Mouse (Mus musculus): ENCODE results near the gene Sema6b. TPM values are rescaled to one million over a fixed set of nuclear protein-coding genes. Genes with fewer than 3 reads are reported as not detected.

Gene Sema6b
- total and polyA plus RNA-seq, 2 experiments from 2014 or later, result 13.2 to 91.6 TPM

DNA sequence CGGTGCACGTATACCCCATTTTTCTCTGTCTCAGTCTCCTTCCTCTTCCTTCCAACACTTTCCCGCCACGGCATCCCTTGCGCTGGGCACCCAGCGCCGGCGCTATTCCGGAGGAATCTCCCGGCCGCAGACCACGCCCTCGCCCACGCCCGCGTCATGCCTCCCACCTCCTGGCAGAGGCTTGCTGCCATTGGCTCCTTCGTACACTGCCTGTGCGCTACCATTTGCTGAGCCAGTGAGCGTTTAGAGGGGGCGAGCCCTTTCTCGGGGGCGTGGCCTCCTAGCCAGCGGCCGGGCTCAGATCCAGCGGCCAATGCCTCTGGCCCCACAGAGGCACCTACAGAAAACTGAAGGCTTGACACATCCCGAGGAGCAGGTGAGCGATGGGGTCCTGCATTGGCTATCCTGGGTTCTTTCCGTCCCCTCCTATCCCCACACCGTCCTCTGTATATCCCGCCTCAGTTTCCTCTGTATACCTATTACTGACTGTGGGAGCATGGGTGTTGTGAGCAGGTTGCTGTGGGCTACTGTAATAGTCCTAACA lies 22.2 kb upstream of the Sema6b start, which contains the start of gene Tnfaip8l1:
Tnfaip8l1 (plus strand) TSS at position 247 of the 544 bp plus-strand sequence.
- Histone ChIP-seq H3K27ac (no peak within 1 kb of the TSS), H3K9me3 (ENCODE audit: low read length) (no peaks in the 10 kb centered on the region), H3K36me3 (ENCODE audit: insufficient read depth, low read length) (no peaks in the 10 kb centered on the region), H3K4me1 (ENCODE audit: insufficient read depth, low read length) (peaks cover 12% of the 10 kb centered on the region), H3K4me2 (ENCODE audit: low read depth, low read length) (peak within 1 kb of the TSS; percentile 73), H3K9ac (replicated peaks; ENCODE audit: low read length) (peak within 1 kb of the TSS; percentile 49), H3K27me3 (ENCODE audit: insufficient read depth, low read length) (no peaks in the 10 kb centered on the region), H3K4me3 (ENCODE audit: low read length) (peak within 1 kb of the TSS; percentile 37)
- ATAC-seq (peak; percentile 95), DNase-seq (ENCODE audit: low spot score) (peak; percentile 96)
- under 1% methylated on average over 30 of the region's 30 CpGs for WGBS
- no peak for TF ChIP-seq CTCF (IDR thresholded peaks at IDR 0.05; ENCODE audit: low read depth)

DNA sequence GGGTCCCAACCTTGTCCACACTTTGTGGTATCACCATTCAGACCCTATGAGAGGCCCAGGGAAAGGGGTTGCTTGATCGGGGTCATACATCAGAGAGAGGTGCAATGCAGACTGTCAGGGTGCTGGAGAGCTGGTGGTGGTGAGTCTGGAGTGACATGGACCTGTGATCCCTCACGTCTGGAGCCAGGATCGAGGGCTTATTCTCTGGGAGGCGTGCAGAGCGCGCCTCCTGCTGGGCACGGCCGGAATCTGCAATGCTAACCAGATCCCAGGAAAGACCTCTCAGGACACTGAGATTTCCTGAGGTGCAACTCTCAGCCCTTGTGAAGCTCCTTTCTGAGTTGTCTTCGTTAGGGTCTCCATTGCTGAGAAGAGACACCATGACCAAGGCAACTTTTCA lies 19.6 kb upstream of the Sema6b start:
- H3K4me3 ChIP-seq (ENCODE audit: low read length), result no peak overlapping the region
- no peak overlapping the region for H3K4me2 ChIP-seq (ENCODE audit: low read depth, low read length)
- peaks cover 8% of the 10 kb centered on the region for H3K4me1 ChIP-seq (ENCODE audit: insufficient read depth, low read length)
- no peaks in the 10 kb centered on the region for H3K9me3 ChIP-seq (ENCODE audit: low read length)
- 2% methylated on average over 9 of the region's 9 CpGs for WGBS
- peak; percentile 87 for TF ChIP-seq CTCF (IDR thresholded peaks at IDR 0.05; ENCODE audit: low read depth)
- no peaks in the 10 kb centered on the region for H3K27me3 ChIP-seq (ENCODE audit: insufficient read depth, low read length)
- H3K9ac ChIP-seq (replicated peaks; ENCODE audit: low read length), result no peak overlapping the region
- ATAC-seq (no peak), DNase-seq (ENCODE audit: low spot score) (peak; percentile 73)
- H3K27ac ChIP-seq, result no peak overlapping the region
- no peaks in the 10 kb centered on the region for H3K36me3 ChIP-seq (ENCODE audit: insufficient read depth, low read length)

DNA sequence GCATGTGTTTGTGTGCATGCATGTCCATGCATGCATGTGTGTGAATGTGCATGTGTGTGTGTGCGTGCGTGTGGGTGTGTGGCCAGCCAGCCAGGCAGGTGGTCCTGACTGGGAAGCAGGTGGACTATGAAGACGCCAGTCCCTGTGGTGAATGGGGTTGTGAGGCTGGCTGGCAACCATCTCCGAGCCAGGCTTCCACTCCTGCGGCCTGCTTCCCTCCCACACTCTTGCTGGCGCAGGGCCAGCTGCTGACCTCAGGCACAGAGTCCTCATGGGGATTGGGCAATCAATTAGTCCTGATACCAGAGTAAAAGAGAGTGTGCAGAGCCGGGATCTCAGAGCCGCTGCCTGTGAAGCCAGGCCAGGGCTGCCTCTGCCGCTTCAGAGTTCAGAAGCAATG lies 13.5 kb upstream of the Sema6b start:
- Histone ChIP-seq H3K36me3 (ENCODE audit: insufficient read depth, low read length) (no peaks in the 10 kb centered on the region), H3K27me3 (ENCODE audit: insufficient read depth, low read length) (no peaks in the 10 kb centered on the region), H3K9me3 (ENCODE audit: low read length) (no peaks in the 10 kb centered on the region), H3K27ac (no peak overlapping the region), H3K9ac (replicated peaks; ENCODE audit: low read length) (no peak overlapping the region), H3K4me1 (ENCODE audit: insufficient read depth, low read length) (peaks cover 7% of the 10 kb centered on the region; the same call in 1 of the 2 replicates), H3K4me3 (ENCODE audit: low read length) (no peak overlapping the region), H3K4me2 (ENCODE audit: low read depth, low read length) (no peak overlapping the region)
- ATAC-seq, result peak; percentile 49
- peak; percentile 80 for DNase-seq (ENCODE audit: low spot score)
- TF ChIP-seq CTCF (IDR thresholded peaks at IDR 0.05; ENCODE audit: low read depth), result no peak
- WGBS, result 22% methylated on average over 9 of the region's 9 CpGs

DNA sequence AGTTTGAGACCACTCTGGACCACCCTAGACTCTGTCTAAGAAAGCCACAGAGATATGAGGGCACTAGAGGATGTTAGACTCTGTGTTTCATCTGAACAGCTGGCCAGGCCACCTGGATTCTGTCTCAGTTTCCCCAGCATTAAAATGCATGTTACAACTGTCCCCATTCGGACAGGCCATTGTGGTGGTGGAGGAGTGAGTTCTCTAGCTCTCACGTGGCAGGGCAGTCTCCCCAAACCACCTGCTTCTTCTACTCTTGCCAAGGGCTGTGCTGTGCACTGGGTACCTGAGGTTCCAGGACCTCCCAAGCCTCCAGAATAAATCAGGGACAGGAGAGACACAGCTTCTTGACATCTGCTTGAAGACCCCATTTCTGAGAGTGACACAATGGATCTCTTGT lies 9.8 kb upstream of the Sema6b start:
- no peak for TF ChIP-seq CTCF (IDR thresholded peaks at IDR 0.05; ENCODE audit: low read depth)
- Histone ChIP-seq H3K4me3 (ENCODE audit: low read length) (no peak overlapping the region), H3K4me2 (ENCODE audit: low read depth, low read length) (no peak overlapping the region), H3K27ac (no peak overlapping the region), H3K36me3 (ENCODE audit: insufficient read depth, low read length) (no peaks in the 10 kb centered on the region), H3K27me3 (ENCODE audit: insufficient read depth, low read length) (no peaks in the 10 kb centered on the region), H3K9ac (replicated peaks; ENCODE audit: low read length) (no peak overlapping the region), H3K4me1 (ENCODE audit: insufficient read depth, low read length) (peaks cover 7% of the 10 kb centered on the region; the same call in 1 of the 2 replicates), H3K9me3 (ENCODE audit: low read length) (no peaks in the 10 kb centered on the region)
- 59% methylated on average over 2 of the region's 2 CpGs for WGBS
- DNase-seq (ENCODE audit: low spot score) (no peak), ATAC-seq (no peak)

DNA sequence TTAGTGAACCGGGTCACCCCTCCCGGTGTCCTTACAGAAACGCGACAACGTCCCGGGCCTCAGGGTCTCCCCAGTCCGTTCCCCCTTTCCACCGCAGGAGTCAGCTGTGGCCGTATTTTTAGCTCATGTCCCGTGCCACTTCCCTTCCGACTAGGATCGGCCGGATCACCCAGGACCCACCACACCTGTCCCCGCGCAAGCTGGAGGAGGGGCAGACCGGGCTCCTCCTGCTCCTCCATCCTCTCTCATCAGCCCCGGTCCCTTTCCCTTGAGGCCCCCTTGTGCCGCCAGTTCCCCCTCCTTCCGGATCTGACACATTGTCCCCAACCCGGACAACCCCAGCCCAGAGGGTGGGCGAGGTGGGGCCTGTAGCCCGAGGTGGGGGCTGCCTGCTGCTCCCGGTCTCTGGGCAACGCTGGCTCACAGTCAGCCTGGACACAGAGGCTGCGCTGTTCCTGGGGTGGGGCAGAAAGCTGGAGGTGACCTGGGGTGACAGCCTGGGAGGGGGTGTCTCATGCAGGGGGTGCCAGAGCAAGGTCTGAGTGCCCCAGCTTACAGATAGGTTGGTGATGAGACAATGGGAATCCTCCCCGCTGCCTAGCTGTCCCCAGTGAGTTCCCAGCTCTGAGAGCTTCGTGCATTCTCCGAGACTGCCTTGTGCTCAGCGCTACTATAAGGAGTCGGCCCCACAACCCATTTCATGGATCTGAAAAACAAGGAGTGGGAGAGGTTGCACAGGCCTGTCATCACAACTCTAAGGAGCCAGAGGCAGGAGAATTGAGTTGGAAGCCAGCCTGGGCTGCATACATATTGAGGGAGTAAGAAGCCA lies 8.9 kb upstream of the Sema6b start:
- no peaks in the 10 kb centered on the region for H3K36me3 ChIP-seq (ENCODE audit: insufficient read depth, low read length)
- peaks cover 7% of the 10 kb centered on the region; the same call in 1 of the 2 replicates for H3K4me1 ChIP-seq (ENCODE audit: insufficient read depth, low read length)
- DNase-seq (ENCODE audit: low spot score), result peak; percentile 48
- H3K9ac ChIP-seq (replicated peaks; ENCODE audit: low read length), result peak overlapping the region; percentile 53
- under 1% methylated on average over 28 of the region's 30 CpGs for WGBS
- H3K4me2 ChIP-seq (ENCODE audit: low read depth, low read length), result peak overlapping the region; percentile 73
- no peaks in the 10 kb centered on the region for H3K9me3 ChIP-seq (ENCODE audit: low read length)
- ATAC-seq, result peak; percentile 52; the same call in 1 of the 2 replicates
- peak overlapping the region; percentile 37 for H3K4me3 ChIP-seq (ENCODE audit: low read length)
- no peak for TF ChIP-seq CTCF (IDR thresholded peaks at IDR 0.05; ENCODE audit: low read depth)
- no peaks in the 10 kb centered on the region for H3K27me3 ChIP-seq (ENCODE audit: insufficient read depth, low read length)
- no peak overlapping the region for H3K27ac ChIP-seq

DNA sequence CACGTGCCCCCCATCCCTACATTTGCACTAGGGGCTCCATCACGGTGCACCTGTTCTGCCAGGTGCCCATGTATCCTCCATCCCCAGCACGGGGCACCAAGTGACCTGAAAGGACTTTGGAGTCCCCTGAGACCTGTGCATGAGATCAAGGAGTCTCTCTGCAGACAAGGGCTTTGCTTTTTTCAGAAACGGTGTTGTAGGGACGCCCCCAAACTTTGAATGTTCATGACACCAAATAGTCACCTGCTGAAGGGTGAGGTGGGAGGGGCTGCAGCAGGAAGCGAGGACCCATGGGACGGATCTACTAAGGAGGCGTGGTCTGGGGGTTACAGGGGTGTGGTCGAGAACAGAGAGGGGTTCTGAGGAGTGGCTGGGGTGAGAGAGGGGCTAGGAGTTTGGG lies 8.1 kb upstream of the Sema6b start:
- H3K27me3 ChIP-seq (ENCODE audit: insufficient read depth, low read length), result no peaks in the 10 kb centered on the region
- no peaks in the 10 kb centered on the region for H3K36me3 ChIP-seq (ENCODE audit: insufficient read depth, low read length)
- peaks cover 7% of the 10 kb centered on the region; the same call in 1 of the 2 replicates for H3K4me1 ChIP-seq (ENCODE audit: insufficient read depth, low read length)
- ATAC-seq, result no peak
- WGBS, result 18% methylated on average over 9 of the region's 9 CpGs
- DNase-seq (ENCODE audit: low spot score), result no peak
- no peak overlapping the region; the same call in 1 of the 2 replicates for H3K4me3 ChIP-seq (ENCODE audit: low read length)
- no peak overlapping the region for H3K27ac ChIP-seq
- H3K9me3 ChIP-seq (ENCODE audit: low read length), result no peaks in the 10 kb centered on the region
- peak overlapping the region; percentile 73 for H3K4me2 ChIP-seq (ENCODE audit: low read depth, low read length)
- no peak for TF ChIP-seq CTCF (IDR thresholded peaks at IDR 0.05; ENCODE audit: low read depth)
- H3K9ac ChIP-seq (replicated peaks; ENCODE audit: low read length), result peak overlapping the region; percentile 53; the same call in 1 of the 2 replicates

Data from hindbrain, postnatal 0 days (tissue).